Mouse (Mus musculus): ENCODE data around the gene Apof.
"Not testable (repeated sequence)": the region's sequence is repeated elsewhere in the genome, so short reads cannot be mapped to it uniquely, and the experiment has no call there.

Apof gene

DNA sequence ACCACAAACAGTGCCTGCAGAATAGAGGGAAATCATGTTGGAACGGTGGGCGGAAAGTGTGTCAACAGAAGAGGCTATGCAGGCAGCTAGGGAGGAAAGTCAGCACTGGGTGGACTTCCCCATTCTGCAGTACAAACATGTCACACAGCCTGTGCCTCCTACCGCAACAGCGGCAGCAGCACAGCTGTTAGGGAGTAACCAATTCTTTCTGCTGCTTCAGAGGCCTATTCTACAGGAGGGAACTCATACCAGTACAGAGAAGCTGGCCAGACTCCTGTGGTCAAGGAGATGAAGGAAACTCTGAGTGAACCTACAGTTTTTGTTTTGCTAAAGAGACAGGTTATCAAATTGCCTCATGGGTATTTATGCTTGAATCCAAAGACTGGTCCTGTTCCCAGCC is 9.5 kb upstream of the Apof start:
- DNase-seq (ENCODE audit: inconsistent ontology term) = no peak

DNA sequence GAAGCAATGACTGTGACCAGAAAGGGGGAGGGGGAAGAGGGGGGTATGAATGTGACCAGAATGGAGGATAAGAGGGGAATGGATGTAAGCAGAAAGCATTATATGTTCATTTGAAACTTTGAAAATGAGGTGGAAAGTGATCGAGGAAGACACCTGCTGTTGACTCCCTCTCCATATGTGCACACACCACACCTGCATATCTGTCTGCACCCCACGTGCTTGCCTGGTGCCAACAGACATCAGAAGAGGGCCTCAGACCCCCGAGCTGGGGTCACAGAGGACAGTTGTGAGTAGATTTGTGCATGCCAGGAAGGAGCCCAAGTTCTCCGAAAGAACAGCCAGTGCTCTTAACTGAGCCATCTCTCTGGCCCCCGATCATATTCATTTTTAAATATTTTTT is 8.5 kb upstream of the Apof start:
- DNase-seq (ENCODE audit: inconsistent ontology term) = no peak

DNA sequence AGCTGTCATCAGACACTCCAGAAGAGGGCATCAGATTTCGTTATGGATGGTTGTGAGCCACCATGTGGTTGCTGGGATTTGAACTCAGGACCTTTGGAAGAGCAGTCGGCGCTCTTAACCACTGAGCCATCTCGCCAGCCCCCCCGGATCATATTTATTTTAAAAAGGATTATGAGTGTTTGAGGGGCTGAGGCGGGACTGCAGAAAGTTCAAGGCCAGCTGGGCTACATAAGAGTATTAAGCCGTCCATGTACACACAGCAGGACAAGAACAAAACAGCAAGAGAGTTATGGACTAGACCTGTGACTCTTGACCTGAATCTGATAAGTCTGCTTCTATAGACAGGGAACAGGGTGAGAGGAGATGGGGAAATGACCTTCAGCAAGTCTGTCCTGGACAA is 8.1 kb upstream of the Apof start:
- DNase-seq (ENCODE audit: inconsistent ontology term) = not testable (repeated sequence)

DNA sequence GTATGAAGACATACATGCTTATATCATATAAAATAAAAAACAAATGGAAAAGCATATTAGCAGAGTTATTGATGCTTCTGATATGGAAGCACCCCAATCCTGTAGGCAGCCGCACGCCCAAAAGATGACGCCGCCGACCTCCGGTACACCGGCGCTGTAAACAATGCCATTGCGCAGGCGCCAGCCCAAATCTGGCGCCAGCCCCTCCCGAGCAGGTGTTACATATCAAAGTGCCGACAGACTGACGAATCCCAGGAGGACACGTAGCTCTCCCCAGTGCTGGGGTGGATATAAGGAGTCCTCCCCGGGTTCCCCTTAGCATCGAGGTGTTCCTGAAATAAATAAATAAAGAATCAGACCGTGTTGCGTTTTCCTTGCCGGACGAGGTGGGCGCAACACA is 6.2 kb upstream of the Apof start:
- no peak for DNase-seq (ENCODE audit: inconsistent ontology term)

DNA sequence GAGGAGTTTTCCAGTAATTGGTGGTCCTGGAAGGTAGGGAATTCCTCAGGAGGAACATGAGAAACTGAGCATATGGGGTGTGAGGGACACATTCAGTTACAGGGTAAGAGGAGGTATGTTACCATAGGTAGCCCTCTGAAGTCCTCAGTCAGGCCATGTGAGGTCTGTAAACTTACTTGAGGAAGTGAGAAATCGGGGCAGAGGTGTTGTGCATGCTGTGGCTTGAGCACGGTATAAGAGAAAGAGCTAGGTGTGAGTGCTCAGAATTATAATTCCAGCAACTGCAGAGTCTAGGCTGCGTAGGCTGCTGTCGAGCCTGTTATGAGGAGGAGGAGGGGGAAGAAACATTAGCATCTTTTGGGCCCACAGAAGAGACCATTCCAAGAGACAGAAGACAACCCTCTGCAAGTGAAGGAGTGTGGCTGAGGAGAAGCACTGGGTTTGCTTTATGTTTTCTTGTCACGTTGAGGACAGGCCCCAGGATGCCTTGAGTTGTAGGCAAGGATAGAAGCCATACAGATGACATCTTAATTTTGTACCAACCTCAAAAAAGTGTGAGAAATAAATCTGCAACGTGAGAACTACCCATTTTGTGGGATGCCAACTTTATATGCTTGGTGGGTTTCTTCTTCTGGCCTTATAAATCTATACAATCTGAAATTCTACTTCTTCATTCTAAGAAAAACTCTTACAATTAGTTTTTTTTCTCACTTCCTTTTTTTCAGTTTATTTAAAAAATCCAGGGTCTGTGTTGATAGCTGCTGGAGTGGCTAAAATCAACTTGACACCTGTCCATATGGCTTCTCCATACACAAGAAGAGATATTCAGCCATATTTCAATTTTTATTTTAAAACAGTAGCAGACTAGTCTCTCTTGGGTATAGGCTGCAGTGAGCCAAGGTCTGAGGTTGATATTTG is 4.8 kb upstream of the Apof start:
- no peak for DNase-seq (ENCODE audit: inconsistent ontology term)

DNA sequence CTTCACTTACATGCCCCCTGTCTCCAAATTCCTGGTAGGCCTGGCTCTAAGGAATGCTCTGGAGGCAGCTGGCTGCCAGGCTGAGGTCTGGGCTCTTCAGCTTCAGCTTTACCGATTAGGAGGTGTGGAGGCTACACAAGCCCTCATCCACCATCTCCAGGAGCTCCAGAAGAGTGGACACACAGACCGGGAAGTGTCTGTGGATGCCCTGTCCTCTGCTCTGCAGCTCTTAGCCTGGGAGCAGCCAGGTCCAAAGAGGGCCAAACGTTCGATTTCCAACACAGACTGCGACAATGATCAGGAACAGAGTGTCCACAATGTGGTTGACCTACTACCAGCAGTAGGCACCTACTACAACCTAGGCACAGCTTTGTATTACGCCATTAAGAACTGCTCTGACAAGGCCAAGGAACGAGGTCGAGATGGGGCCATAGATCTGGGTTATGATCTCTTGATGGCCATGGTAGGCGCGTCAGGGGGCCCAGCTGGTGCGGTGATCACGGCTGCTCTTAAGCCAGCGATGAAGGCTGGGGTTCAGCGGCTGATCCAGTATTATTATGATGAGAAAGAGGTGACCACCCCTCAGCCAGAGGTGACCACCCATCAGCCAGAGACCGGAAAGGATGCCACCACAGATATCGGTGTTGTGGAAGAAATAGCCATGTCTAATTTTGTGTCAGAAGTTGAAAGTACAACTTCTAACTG is 887 bp downstream of the Apof start:
- no peak for DNase-seq (ENCODE audit: inconsistent ontology term)

DNA sequence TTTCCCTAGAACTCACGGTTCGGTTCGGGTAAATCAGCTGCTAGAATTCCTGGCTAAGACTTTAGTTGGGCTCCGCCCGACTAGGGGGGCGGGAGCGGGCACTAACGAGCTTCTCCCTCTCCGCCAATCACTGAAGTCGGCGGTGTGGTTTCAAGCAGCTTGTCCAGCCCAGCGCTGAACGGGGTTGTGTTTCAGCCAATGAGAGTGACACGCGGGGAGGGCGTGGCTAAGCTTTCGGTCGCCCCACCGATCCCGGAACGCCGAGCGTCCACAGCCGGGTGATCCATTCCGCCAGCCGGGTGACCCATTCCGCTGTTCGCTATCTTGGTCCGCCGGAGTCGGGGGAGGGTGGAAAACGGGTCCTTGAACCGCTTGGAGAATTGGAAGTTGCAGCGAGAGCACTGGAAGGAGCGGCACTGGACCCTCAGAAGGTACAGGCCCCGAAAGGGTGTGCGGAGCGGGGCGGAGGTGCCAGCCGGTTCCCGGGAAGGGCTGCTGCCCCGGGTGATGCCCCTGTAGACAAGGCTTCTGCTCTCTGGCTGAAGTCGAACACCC is 1.9 kb downstream of the Apof start, which contains the start of gene Stat2:
Gene Stat2, plus strand, starts transcription at position 273 of the 555 bp plus-strand sequence.
- peak; percentile 99 for DNase-seq (ENCODE audit: inconsistent ontology term)

DNA sequence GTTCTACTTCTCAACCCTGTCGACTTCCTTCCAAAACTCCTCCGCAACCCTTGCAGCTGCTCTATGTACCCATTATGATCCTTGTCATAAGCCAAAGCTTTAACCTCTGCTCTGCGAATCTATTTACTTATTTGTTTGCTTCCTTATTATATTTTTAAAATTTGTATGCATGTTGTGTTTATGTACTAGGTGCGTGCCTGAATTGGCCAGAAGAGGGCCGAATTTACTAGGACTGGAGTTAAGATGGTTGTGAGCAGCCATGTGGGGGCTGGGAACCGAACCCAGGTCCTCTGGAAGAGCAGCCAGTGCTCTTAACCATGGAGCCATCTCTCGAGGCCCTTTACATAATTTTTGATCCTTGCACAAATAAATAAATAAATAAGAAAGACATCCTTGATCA is 2.4 kb downstream of the Apof start:
- DNase-seq (ENCODE audit: inconsistent ontology term) = no peak

DNA sequence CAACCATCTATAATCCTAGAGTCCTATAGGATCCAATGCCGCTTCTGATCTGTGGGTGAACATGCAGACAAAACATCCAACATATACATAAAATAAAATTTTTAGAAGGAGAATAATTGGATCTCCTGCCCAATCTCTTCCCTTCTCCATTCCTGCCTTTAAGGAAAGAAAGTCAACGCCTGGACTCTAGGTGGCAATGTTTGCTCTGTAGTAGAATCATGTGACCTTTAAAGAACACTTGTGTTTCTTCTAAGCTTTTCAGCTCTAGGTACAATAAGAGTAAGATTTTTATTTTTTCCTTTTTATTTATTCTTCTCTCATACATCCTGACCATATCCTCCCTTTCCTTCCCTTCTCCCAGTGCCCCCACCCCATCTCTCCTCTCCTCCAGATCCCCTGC is 3.4 kb downstream of the Apof start:
- DNase-seq (ENCODE audit: inconsistent ontology term) = no peak

DNA sequence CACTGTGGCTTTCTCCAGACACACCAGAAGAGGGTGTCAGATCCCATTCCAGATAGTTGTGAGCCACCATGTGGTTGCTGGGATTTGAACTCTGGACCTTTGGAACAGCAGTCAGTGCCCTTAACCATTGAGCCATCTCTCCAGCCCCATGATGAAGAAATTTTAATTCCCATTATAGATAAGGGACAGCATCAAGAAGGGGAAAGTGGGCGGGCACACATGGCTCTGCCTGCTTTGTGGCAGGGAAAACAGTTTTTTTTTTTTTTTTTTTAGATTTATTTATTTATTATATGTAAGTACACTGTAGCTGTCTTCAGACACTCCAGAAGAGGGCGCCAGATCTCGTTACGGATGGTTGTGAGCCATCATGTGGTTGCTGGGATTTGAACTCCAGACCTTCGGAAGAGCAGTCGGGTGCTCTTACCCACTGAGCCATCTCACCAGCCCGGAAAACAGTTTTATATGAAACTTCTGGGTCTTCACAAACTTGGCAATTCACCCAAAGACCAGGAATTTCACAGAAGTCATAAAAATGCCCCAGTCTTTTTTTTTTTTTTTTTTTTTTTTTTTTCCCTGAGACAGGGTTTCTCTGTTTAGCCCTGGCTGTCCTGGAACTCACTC is 4.5 kb downstream of the Apof start:
- DNase-seq (ENCODE audit: inconsistent ontology term) = not testable (repeated sequence)

DNA sequence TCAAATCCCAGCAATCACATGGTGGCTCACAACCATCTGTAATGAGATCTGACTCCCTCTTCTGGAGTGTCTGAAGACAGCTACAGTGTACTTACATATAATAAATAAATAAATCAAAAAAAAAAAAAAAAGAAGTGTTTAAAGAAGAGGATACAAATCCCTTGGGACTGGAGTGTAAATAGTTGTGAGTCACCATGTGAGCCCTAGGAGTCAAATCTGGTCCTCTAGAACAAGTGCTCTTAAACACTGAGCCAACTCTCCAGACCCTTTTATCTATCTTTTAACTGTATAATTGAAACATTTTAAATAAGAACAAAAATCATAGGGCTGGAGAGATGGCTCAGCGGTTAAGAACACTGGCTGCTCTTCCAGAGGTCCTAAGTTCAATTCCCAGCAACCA is 6.9 kb downstream of the Apof start:
- DNase-seq (ENCODE audit: inconsistent ontology term) = not testable (repeated sequence)

DNA sequence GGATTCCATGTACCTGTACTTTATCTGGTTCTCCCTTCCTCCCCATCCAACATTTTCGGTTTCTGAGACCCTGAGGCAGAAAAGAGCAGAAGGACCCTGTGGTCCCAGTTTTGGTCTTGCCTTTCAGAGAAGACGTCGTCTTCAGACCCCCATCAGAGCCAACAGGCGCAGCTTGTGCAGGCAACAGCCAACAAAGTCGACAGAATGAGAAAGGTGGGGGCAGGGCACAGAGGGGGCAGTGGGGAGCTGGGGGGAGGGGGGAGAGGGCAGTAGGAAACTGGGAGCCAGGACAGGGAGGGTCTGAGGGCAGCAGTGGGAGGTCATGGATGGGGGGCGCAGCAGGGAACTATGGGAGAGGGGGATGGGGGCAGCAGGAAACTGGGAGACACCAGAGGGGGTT is 9.7 kb downstream of the Apof start:
- no peak for DNase-seq (ENCODE audit: inconsistent ontology term)

DNA sequence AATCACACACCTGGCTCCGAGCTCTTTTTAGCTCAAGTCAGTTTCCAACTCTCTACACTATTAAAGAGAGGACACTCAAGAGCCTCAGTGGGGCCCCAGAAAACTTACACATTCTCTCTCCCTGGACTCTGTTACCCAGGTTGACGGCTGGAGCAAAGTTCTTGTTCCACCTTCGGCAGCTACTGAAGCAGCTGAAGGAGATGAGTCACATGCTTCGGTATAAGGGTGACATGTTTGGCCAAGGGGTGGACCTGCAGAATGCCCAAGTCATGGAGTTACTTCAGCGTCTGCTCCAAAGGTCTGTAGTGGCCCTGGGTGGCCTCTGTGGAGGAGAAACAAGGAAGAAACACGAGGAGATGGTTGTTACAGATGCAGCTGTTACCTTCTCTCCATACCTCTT is 12.5 kb downstream of the Apof start:
- no peak for DNase-seq (ENCODE audit: inconsistent ontology term)

DNA sequence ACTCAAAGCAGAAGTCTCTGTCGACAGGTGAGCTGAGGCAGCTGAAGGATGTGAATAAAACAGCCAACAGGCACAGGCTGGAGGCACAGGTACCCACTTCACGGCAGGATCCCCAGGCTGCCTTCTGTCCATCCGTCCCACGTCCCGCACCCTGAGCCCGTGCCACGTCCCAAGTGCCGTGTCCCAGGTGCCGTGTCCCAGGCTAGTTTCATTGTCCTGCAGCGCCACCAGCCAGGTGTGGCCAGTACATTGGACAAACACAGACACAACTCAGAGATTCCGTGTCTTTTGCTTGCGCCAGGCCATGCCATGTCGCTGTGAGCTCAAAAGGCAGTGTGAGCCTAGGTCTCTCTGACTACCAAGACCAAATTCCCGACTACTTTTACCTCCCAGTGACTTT is 13.2 kb downstream of the Apof start:
- no peak for DNase-seq (ENCODE audit: inconsistent ontology term)

DNA sequence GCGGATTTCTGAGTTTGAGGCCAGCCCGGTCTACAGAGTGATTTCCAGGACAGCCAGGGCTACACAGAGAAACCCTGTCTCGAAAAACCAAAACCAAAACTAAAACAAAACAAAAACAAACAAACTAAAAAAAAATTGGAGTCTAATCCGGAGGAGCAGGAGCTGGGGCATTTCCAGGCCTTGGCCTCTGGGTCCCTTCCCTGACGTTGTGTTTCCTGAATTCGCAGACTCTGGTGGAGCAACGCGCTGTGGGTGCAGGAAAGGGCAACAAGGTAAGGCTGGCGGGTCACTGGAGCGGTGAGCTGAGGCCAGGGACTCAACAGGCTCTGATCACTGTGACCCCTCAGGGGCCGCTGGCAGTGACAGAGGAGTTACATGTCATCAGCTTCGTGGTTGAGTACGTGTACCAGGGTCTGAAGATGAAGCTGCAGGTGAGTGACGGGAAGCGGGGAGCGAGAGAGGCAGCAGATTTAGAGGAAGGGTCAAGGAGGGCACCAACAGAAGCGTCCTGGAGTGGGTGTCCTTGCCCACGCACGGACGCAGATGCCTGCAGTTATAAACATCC is 14.5 kb downstream of the Apof start:
- DNase-seq (ENCODE audit: inconsistent ontology term) = no peak

DNA sequence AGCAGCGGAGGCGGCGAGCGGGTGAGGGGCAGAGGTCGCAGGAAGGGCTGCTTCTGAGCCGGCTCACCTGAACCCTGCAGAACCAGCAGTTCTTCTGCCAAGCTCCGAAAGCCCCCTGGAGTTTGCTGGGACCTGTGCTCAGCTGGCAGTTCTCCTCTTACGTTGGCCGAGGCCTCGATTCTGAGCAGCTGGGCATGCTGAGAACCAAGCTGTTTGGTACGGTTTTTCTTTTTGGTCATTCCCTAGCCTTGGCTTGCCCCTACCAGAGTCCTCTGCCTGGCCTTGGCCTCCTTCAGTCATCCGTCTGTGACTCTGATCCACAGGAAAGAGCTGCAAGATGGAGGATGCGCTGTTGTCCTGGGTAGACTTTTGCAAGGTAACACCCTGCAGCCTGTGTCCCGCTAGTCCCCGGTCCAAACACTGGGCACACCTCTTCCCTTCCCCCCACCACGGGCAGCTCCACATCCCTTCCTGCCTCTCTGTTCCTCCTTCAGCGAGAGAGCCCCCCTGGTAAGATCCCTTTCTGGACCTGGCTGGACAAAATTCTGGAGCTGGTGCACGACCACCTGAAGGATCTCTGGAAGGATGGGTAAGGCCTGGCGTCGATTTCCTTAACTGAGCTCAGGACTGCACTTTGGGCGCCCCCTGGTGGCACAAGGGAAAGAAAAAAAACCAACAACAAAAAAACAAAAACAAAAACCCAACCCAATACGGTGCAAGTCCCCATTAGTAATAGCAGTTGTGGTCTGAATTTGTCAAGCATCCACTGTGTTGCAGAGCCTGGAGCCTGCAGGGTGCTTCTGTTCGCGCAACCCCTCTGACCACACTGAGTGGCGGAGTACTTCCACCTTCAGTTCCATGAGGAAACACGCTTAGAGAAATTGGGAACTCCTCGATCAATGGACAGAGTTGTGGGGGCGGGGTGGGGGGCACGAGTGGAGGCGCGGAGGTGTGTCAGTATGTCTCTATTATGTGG is 15.4 kb downstream of the Apof start:
- DNase-seq (ENCODE audit: inconsistent ontology term) = peak; percentile 65

DNA sequence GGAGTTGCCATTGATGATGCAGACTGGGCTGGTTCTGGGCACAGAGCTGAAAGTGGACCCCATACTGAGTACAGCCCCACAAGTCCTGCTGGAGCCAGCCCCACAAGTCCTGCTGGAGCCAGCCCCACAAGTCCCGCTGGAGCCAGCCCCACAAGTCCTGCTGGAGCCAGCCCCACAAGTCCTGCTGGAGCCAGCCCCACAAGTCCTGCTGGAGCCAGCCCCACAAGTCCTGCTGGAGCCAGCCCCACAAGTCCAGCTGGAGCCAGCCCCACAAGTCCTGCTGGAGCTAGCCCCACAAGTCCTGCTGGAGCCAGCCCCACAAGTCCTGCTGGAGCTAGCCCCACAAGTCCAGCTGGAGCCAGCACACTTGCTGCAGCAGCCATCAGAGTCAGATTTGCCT is 22.1 kb downstream of the Apof start:
- DNase-seq (ENCODE audit: inconsistent ontology term) = not testable (repeated sequence)

DNA sequence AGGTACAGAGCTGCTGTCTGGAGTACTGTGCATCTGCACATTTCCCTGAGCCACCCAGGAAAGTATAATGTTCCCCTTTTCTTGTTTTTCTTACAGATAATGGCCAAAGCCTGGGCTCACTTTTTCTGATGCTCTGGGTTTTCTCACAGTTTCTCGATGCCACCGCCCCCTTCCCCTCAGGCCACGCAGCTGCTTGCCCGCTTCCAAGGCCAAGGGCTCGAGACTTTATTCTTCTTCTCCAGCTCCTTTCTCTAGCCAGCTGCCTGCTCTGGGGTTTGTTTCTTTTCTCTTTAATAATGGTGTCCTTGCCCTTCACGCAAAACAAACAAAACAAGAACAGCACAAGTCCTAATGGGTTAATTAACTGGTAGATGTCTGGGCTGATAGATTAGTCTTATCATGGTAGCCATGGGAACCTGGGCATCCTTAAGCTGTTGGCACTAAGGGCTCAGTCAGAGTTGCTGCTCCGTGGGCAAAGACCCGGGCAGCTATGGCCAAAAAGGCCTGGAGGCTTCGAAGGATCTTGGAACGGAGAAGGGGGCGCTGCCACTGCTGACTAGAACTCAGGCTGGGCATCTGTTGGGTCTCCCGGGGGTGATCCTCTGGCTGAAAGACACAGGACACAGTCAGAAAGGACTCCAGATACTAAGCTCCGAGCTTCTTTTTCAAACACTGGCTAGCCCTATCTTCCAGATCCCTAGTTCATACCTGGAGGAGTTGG is 28.1 kb downstream of the Apof start:
- DNase-seq (ENCODE audit: inconsistent ontology term) = no peak

DNA sequence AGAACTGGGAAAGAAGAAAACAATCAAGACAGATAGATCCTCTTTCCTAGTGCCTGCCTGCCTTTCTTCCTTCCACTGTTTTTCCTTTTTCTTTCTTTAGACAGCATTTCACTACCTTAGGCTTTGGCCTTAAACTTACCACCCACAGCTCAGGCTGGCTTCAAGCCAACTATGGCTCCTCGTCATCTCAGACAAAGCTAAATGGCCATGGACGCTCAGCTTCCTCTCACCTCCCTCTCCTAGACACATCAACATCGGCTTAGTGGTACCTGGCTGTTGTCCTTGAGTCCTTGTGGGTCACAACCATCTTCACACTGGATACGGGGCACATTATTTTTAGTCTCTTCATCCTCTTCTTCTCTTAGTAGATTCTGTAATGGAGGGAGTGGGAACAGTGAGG is 28.8 kb downstream of the Apof start:
- DNase-seq (ENCODE audit: inconsistent ontology term) = no peak

DNA sequence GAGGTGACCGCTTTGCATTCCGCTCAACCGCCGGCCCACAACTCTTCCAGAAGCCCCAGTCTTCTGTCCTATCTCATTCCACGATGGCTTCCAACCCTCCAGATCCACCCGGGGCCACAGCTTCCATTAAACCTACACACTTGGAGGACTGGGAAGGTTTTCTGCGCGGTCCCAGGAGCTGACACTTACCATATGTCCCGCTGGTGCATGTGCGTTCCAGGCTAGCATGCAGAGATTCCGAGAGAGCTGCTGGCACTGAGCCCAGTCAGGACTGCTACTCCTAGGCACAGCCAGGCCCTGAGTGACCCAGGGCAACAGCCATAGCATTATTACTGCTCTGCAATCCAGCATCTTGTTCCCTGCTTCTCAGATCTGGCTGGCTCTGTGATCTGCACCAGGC is 29.2 kb downstream of the Apof start:
- DNase-seq (ENCODE audit: inconsistent ontology term) = no peak

Measured in Muller cell, postnatal 12 days (primary cell).